Mouse (Mus musculus) erythroid progenitor cell, adult 5-6 weeks (primary cell): ENCODE results near the gene Slfn3. TPM values are rescaled to one million over a fixed set of nuclear protein-coding genes. Genes with fewer than 3 reads are reported as not detected.
A peak's percentile ranks its signal among the peaks of the same experiment; 100 is the strongest.
"Not testable (repeated sequence)": the region's sequence is repeated elsewhere in the genome, so short reads cannot be mapped to it uniquely, and the experiment has no call there.

ENCODE experiments used
- ATAC-seq: replicated peaks from 2 replicates; pipeline ENCODE4 v1.8.0; 2016; ENCODE audit warnings: moderate number of reproducible peaks, mild to moderate bottlenecking, moderate TSS enrichment, inconsistent platforms; ENCODE audit not compliant: poor library complexity, low FRiP score, severe bottlenecking
- total RNA-seq, 2 experiments: library from RNA; stranded (forward) in 1 of 2; stranded (reverse) in 1 of 2; fragments of 150-400 nt in 1 of 2; fragments of 186-747, 209-891 nt in 1 of 2; gene quantifications; 2 replicates each; pipeline versions ENCODE4 v1.2.3 to v1.2.4; 2015 to 2017; ENCODE audit warnings: low replicate concordance in 2 of 2

Slfn3 gene
- total RNA-seq (2015; ENCODE audit: low replicate concordance) (5.0 and 19.3 TPM in 2 replicates), total RNA-seq (2017; ENCODE audit: low replicate concordance) (12.3 and 35.9 TPM in 2 replicates)

GRCm38 (mm10) chr11:83191134-83191893 is at the start of gene Slfn3:
Gene Slfn3, plus strand, starts transcription at chr11:83191330.
- ATAC-seq = peak; percentile 76

GRCm38 (mm10) chr11:83148939-83149338 is 42.2 kb upstream of the Slfn3 start:
- not testable (repeated sequence) for ATAC-seq

GRCm38 (mm10) chr11:83174948-83175539 is 16.1 kb upstream of the Slfn3 start, which contains the start of gene Slfn4:
Gene Slfn4, plus strand, starts transcription at chr11:83175186.
- no peak for ATAC-seq

GRCm38 (mm10) chr11:83192001-83192400 is 871 bp downstream of the Slfn3 start:
- ATAC-seq = peak; percentile 90

- ATAC-seq = no peak
These were observed 13.9 kb downstream of the Slfn3 start for GRCm38 (mm10) chr11:83205002-83205401.

GRCm38 (mm10) chr11:83216119-83216518 is 25.0 kb downstream of the Slfn3 start:
- ATAC-seq = peak; percentile 72

GRCm38 (mm10) chr11:83221328-83221877 is 30.3 kb downstream of the Slfn3 start:
- ATAC-seq = no peak

- ATAC-seq = peak; percentile 78
These were observed 32.2 kb downstream of the Slfn3 start for GRCm38 (mm10) chr11:83223367-83223766.

- peak; percentile 62 for ATAC-seq
These were observed 32.7 kb downstream of the Slfn3 start for GRCm38 (mm10) chr11:83223793-83224192.

- peak; percentile 89 for ATAC-seq
These were observed 33.1 kb downstream of the Slfn3 start for GRCm38 (mm10) chr11:83224217-83224616.

- no peak; the same call in 1 of the 2 replicates for ATAC-seq
These were observed 33.6 kb downstream of the Slfn3 start for GRCm38 (mm10) chr11:83224750-83225149.

- ATAC-seq = no peak
These were observed 34.3 kb downstream of the Slfn3 start for GRCm38 (mm10) chr11:83225371-83225960.

- ATAC-seq = no peak
These were observed 37.0 kb downstream of the Slfn3 start for GRCm38 (mm10) chr11:83227926-83228723.

GRCm38 (mm10) chr11:83230966-83231365 is 39.8 kb downstream of the Slfn3 start:
- peak; percentile 88 for ATAC-seq

- 0 out of 2 replicates have a peak, but pooled peaks have one; percentile 52 for ATAC-seq
These were observed 42.5 kb downstream of the Slfn3 start for GRCm38 (mm10) chr11:83233621-83234020.

GRCm38 (mm10) chr11:83237390-83237789 is 46.3 kb downstream of the Slfn3 start:
- not testable (repeated sequence) for ATAC-seq

- 0 out of 2 replicates have a peak, but pooled peaks have one; percentile 25 for ATAC-seq
These were observed 47.3 kb downstream of the Slfn3 start for GRCm38 (mm10) chr11:83238389-83238788.

- ATAC-seq = no peak
These were observed 48.7 kb downstream of the Slfn3 start for GRCm38 (mm10) chr11:83239811-83240210.

GRCm38 (mm10) chr11:83257211-83257610 is 66.1 kb downstream of the Slfn3 start:
- ATAC-seq = not testable (repeated sequence)
